Mouse (Mus musculus) erythroblast, embryonic 14.5 days (primary cell): ENCODE results near the gene Slc22a12.

Experiments
- GATA1 ChIP-seq: IDR thresholded peaks from 2 replicates; pipeline ENCODE4 v1.6.1; 2012; ENCODE audit warnings: low read length, inconsistent platforms, mixed read lengths
- TAL1 ChIP-seq: IDR thresholded peaks from 3 replicates; pipeline ENCODE4 v1.6.1; 2012; ENCODE audit warnings: low read length, inconsistent platforms, mixed read lengths

GRCm38 (mm10) chr19:6526010-6526409, 16.8 kb downstream of the Slc22a12 start:
- TF ChIP-seq GATA1 (no peak), TAL1 (no peak)
